Mouse (Mus musculus) limb, embryonic 14.5 days (tissue): ENCODE results near the gene Far1. TPM values are rescaled to one million over a fixed set of nuclear protein-coding genes. Genes with fewer than 3 reads are reported as not detected.

ENCODE experiments used
- ATAC-seq: fragments of 200-750 bp; cut with Nextera tagmentation; 2 replicates; pipeline ENCODE4 v1.8.0; 2017; ENCODE audit warnings: low read depth, moderate number of reproducible peaks, moderate TSS enrichment; ENCODE audit not compliant: low FRiP score
- DNase-seq: peaks from one replicate; pipeline ENCODE4 v3.0.0-alpha.2; 2015; ENCODE audit warnings: low spot score
- H3K27ac ChIP-seq: fragments of 300-500 bp; sonication (generic); replicated peaks from 2 replicates; pipeline ENCODE4 v1.5.1; 2014; ENCODE audit warnings: low read depth, mild to moderate bottlenecking, low read length, moderate library complexity, mixed read lengths
- H3K27me3 ChIP-seq: fragments of 300-500 bp; sonication (generic); 2 replicates; pipeline ENCODE4 v1.6.1; 2014; ENCODE audit warnings: low read length, mixed read lengths; ENCODE audit not compliant: control insufficient read depth, insufficient read depth
- H3K36me3 ChIP-seq: fragments of 300-500 bp; sonication (generic); 2 replicates; pipeline ENCODE4 v1.6.1; 2014; ENCODE audit warnings: mild to moderate bottlenecking, low read length, moderate library complexity, mixed read lengths; ENCODE audit not compliant: control insufficient read depth, insufficient read depth
- H3K4me1 ChIP-seq: fragments of 300-500 bp; sonication (generic); 2 replicates; pipeline ENCODE4 v1.6.1; 2014; ENCODE audit warnings: antibody characterized with exemption, low read length, mixed read lengths; ENCODE audit not compliant: control insufficient read depth, insufficient read depth
- H3K4me2 ChIP-seq: fragments of 300-500 bp; sonication (generic); replicated peaks from 2 replicates; pipeline ENCODE4 v1.6.1; 2014; ENCODE audit warnings: low read depth, mild to moderate bottlenecking, low read length, moderate library complexity; ENCODE audit not compliant: severe bottlenecking
- H3K4me3 ChIP-seq: fragments of 300-500 bp; sonication (generic); replicated peaks from 2 replicates; pipeline ENCODE4 v1.5.1; 2014; ENCODE audit warnings: low read length
- H3K9ac ChIP-seq: fragments of 300-500 bp; sonication (generic); 2 replicates; pipeline ENCODE4 v1.6.1; 2014; ENCODE audit warnings: mild to moderate bottlenecking, low read depth, low read length, moderate library complexity; ENCODE audit not compliant: severe bottlenecking
- H3K9me3 ChIP-seq: fragments of 300-500 bp; sonication (generic); 2 replicates; pipeline ENCODE4 v1.6.1; 2016; ENCODE audit warnings: low read length; ENCODE audit not compliant: control insufficient read depth
- POLR2A ChIP-seq: fragments of 200-500 bp; IDR thresholded peaks from 2 replicates; pipeline ENCODE4 v1.8.0; 2012; ENCODE audit warnings: inconsistent platforms, mild to moderate bottlenecking, moderate library complexity, borderline replicate concordance; ENCODE audit not compliant: insufficient read depth, insufficient read length; ENCODE audit errors: extremely low read depth
- WGBS: fragments of 180-500 bp; shearing (Covaris S2); extraction: QIAGEN DNeasy Blood & Tissue Kit; methylation state at CpG from one replicate; pipeline ENCODE4 v1.1.7; 2014; 5-methylcytosine and 5-hydroxymethylcytosine counted together
- polyA plus RNA-seq, 2 experiments: library from polyadenylated mRNA; depleted of rRNA in 1 of 2; stranded (reverse) in 1 of 2; unstranded in 1 of 2; fragments of >200 nt; fragmentation: Nextera tagmentation in 1 of 2; extraction: Ambion mirVana in 1 of 2; gene quantifications; 2 replicates each; pipeline versions ENCODE4 v1.2.1 to v1.2.3; 2012 to 2014

Far1 gene
- polyA plus RNA-seq, 2 experiments = 61.9 to 75.5 TPM

GRCm38 (mm10) chr7:113498413-113498812 lies 15.2 kb upstream of the Far1 start:
- 76% methylated on average over 3 of the region's 3 CpGs for WGBS
- no peak for DNase-seq

GRCm38 (mm10) chr7:113499821-113500220 lies 13.8 kb upstream of the Far1 start:
- Histone ChIP-seq H3K36me3 (no peaks in the 10 kb centered on the region), H3K27me3 (no peaks in the 10 kb centered on the region), H3K9ac (no peak overlapping the region), H3K4me3 (no peak overlapping the region), H3K27ac (no peak overlapping the region), H3K4me2 (no peak overlapping the region), H3K4me1 (no peaks in the 10 kb centered on the region), H3K9me3 (no peaks in the 10 kb centered on the region)
- 84% methylated on average over 6 of the region's 6 CpGs for WGBS
- no peak for DNase-seq
- no peak for ATAC-seq
- no peak for TF ChIP-seq POLR2A

More at GRCm38 (mm10) chr7:113498413-113498812, 15.2 kb upstream of the Far1 start:
- H3K9ac ChIP-seq = no peak overlapping the region
- ATAC-seq = no peak
- no peak overlapping the region for H3K4me2 ChIP-seq
- no peaks in the 10 kb centered on the region for H3K9me3 ChIP-seq
- H3K27ac ChIP-seq = no peak overlapping the region
- H3K4me1 ChIP-seq = no peaks in the 10 kb centered on the region
- no peak for TF ChIP-seq POLR2A
- no peaks in the 10 kb centered on the region for H3K36me3 ChIP-seq
- no peaks in the 10 kb centered on the region for H3K27me3 ChIP-seq
- no peak overlapping the region for H3K4me3 ChIP-seq

DNA sequence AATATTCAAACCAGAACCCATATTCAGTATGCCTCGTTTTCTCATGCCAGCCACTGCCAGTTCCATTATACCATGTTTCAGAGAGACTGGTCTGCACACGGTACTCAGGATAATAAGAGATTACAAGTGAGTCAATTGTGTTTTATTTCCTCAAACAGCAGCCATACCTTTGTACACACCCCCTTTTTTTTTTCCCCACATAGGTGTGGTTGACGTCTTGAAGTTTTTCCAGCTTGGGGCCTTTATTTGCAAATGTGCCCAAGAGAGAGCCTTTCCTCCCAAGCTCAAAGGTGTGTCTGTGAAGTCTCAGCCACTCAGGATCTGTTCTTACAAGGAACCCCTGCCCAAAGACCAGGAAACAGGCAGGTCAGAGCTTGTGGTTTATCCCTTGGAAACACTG lies 11.2 kb upstream of the Far1 start:
- ATAC-seq (no peak), DNase-seq (no peak)
- WGBS = 51% methylated on average over 3 of the region's 3 CpGs
- H3K4me3 ChIP-seq = no peak overlapping the region
- no peak overlapping the region for H3K27ac ChIP-seq
- H3K4me2 ChIP-seq = no peak overlapping the region
- H3K4me1 ChIP-seq = peaks cover 3% of the 10 kb centered on the region; the same call in 1 of the 2 replicates
- no peaks in the 10 kb centered on the region for H3K27me3 ChIP-seq
- no peaks in the 10 kb centered on the region for H3K9me3 ChIP-seq
- H3K9ac ChIP-seq = no peak overlapping the region
- no peaks in the 10 kb centered on the region for H3K36me3 ChIP-seq
- TF ChIP-seq POLR2A = no peak

DNA sequence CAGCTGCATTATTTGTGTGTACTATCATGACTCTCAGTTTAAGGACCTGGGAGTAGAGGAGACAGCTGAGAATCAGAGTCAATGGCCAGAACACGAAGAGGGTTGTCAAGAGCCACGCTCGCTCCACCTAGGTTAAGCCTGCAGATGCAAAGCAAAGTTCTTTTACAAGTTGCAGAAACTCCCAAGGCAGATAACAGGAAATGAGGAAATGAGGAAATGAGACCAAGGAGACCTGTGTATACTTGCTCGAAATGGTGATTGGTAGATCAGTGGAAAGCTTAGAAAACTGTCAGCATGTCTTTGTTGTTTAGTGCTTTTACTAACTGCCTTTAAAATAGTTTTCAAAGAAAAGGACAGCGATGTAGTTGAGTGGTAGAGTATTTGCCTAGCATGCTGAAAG lies 8.6 kb upstream of the Far1 start:
- ATAC-seq (no peak), DNase-seq (no peak)
- Histone ChIP-seq H3K4me2 (no peak overlapping the region), H3K9me3 (no peaks in the 10 kb centered on the region), H3K4me1 (peaks cover 3% of the 10 kb centered on the region; the same call in 1 of the 2 replicates), H3K27me3 (no peaks in the 10 kb centered on the region), H3K9ac (no peak overlapping the region), H3K27ac (no peak overlapping the region), H3K4me3 (no peak overlapping the region), H3K36me3 (no peaks in the 10 kb centered on the region)
- TF ChIP-seq POLR2A = no peak
- 43% methylated on average over 5 of the region's 5 CpGs for WGBS

DNA sequence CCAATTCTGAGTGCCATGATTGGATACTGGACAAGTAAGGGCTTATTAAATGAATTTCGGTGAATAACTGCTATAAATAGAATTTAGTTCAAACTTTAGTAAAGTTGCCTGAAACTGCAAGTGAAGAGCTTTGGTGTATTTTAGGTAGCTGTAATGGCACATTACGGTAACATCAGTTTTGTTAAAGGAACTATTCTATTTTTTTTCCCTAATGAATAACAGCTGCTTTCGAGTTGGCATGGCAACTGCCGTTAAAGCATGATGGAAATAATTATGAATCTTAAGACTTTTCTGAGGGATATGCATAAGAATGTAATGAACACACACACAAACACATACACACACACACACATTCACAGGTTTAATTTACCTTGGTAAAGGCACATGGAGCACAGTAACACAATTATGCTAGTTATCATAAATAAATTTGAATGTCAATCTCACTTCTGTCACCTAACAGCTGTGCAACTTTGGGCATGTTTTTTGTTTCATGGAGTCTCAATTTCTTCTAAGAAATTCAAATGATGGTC lies 8.1 kb upstream of the Far1 start:
- no peak for TF ChIP-seq POLR2A
- Histone ChIP-seq H3K4me3 (no peak overlapping the region), H3K27ac (no peak overlapping the region), H3K27me3 (no peaks in the 10 kb centered on the region), H3K36me3 (no peaks in the 10 kb centered on the region), H3K9ac (no peak overlapping the region), H3K4me1 (peaks cover 3% of the 10 kb centered on the region; the same call in 1 of the 2 replicates), H3K4me2 (no peak overlapping the region), H3K9me3 (no peaks in the 10 kb centered on the region)
- ATAC-seq (no peak), DNase-seq (no peak)
- WGBS = 44% methylated on average over 4 of the region's 4 CpGs
